Mouse (Mus musculus): ENCODE measurements at regions not wholly inside any gene's neighbourhood (a gene's known extent, or its start where the extent isn't known, plus 50 kb on each side); places are given as distances from the start of the nearest gene placed in this dataset.

GRCm38 (mm10) chr1:83755336-83755735 lies 347.3 kb upstream of the Sphkap start:
- Histone ChIP-seq H3K4me2 (no peak overlapping the region), H3K36me3 (no peaks in the 10 kb centered on the region), H3K9ac (no peak overlapping the region), H3K27ac (no peak overlapping the region), H3K4me3 (no peak overlapping the region), H3K9me3 (no peaks in the 10 kb centered on the region), H3K27me3 (no peaks in the 10 kb centered on the region), H3K4me1 (no peaks in the 10 kb centered on the region)
- ATAC-seq (ENCODE audit: insufficient number of reproducible peaks, insufficient read depth, low FRiP score, low TSS enrichment, low read depth), result no peak
- 86% methylated on average over 1 of the region's 1 CpGs for WGBS

- H3K4me3 ChIP-seq, result no peak overlapping the region
- H3K27me3 ChIP-seq, result no peaks in the 10 kb centered on the region
- no peak overlapping the region for H3K9ac ChIP-seq
- no peaks in the 10 kb centered on the region for H3K9me3 ChIP-seq
- no peaks in the 10 kb centered on the region for H3K4me1 ChIP-seq
- H3K4me2 ChIP-seq, result no peak overlapping the region
- 39% methylated on average over 4 of the region's 4 CpGs for WGBS
- ATAC-seq (ENCODE audit: insufficient number of reproducible peaks, insufficient read depth, low FRiP score, low TSS enrichment, low read depth), result no peak
- no peak overlapping the region for H3K27ac ChIP-seq
- no peaks in the 10 kb centered on the region for H3K36me3 ChIP-seq
These were observed 345.0 kb upstream of the Sphkap start for GRCm38 (mm10) chr1:83752976-83753375.

- H3K9ac ChIP-seq, result no peak overlapping the region
These were observed 341.0 kb upstream of the Sphkap start for GRCm38 (mm10) chr1:83748974-83749373.

GRCm38 (mm10) chr1:83748061-83748460 lies 340.1 kb upstream of the Sphkap start:
- Histone ChIP-seq H3K9me3 (no peaks in the 10 kb centered on the region), H3K4me1 (no peaks in the 10 kb centered on the region), H3K9ac (no peak overlapping the region), H3K4me2 (no peak overlapping the region), H3K27me3 (no peaks in the 10 kb centered on the region), H3K36me3 (no peaks in the 10 kb centered on the region), H3K4me3 (no peak overlapping the region), H3K27ac (no peak overlapping the region)
- 61% methylated on average over 3 of the region's 3 CpGs for WGBS
- ATAC-seq (ENCODE audit: insufficient number of reproducible peaks, insufficient read depth, low FRiP score, low TSS enrichment, low read depth), result no peak

More at GRCm38 (mm10) chr1:83748974-83749373, 341.0 kb upstream of the Sphkap start:
- H3K4me1 ChIP-seq, result no peaks in the 10 kb centered on the region
- 67% methylated on average over 4 of the region's 4 CpGs for WGBS
- ATAC-seq (ENCODE audit: insufficient number of reproducible peaks, insufficient read depth, low FRiP score, low TSS enrichment, low read depth), result no peak
- no peak overlapping the region for H3K4me2 ChIP-seq
- H3K9me3 ChIP-seq, result no peaks in the 10 kb centered on the region
- H3K27ac ChIP-seq, result no peak overlapping the region
- no peak overlapping the region for H3K4me3 ChIP-seq
- H3K36me3 ChIP-seq, result no peaks in the 10 kb centered on the region
- no peaks in the 10 kb centered on the region for H3K27me3 ChIP-seq

- no peak for ATAC-seq (ENCODE audit: insufficient number of reproducible peaks, insufficient read depth, low FRiP score, low TSS enrichment, low read depth)
- Histone ChIP-seq H3K4me2 (no peak overlapping the region), H3K4me1 (no peaks in the 10 kb centered on the region), H3K9me3 (peaks cover 2% of the 10 kb centered on the region; the same call in 1 of the 2 replicates), H3K27ac (no peak overlapping the region), H3K36me3 (no peaks in the 10 kb centered on the region), H3K9ac (no peak overlapping the region), H3K4me3 (no peak overlapping the region), H3K27me3 (no peaks in the 10 kb centered on the region)
- 84% methylated on average over 3 of the region's 3 CpGs for WGBS
These were observed 339.4 kb upstream of the Sphkap start for GRCm38 (mm10) chr1:83747412-83747811.

GRCm38 (mm10) chr1:83746036-83746435 lies 338.0 kb upstream of the Sphkap start:
- no peak overlapping the region for H3K9ac ChIP-seq
- H3K36me3 ChIP-seq, result no peaks in the 10 kb centered on the region
- H3K9me3 ChIP-seq, result peaks cover 2% of the 10 kb centered on the region; the same call in 1 of the 2 replicates
- no peak overlapping the region for H3K27ac ChIP-seq
- whole genome bisulfite sequencing, result 23% methylated on average over 6 of the region's 6 CpGs
- ATAC-seq (ENCODE audit: insufficient number of reproducible peaks, insufficient read depth, low FRiP score, low TSS enrichment, low read depth), result no peak
- no peaks in the 10 kb centered on the region for H3K27me3 ChIP-seq
- no peak overlapping the region for H3K4me3 ChIP-seq
- no peak overlapping the region for H3K4me2 ChIP-seq
- no peaks in the 10 kb centered on the region for H3K4me1 ChIP-seq

- no peak overlapping the region for H3K4me2 ChIP-seq
- H3K36me3 ChIP-seq, result no peaks in the 10 kb centered on the region
- no peak for ATAC-seq (ENCODE audit: insufficient number of reproducible peaks, insufficient read depth, low FRiP score, low TSS enrichment, low read depth)
- no peaks in the 10 kb centered on the region for H3K27me3 ChIP-seq
- no peak overlapping the region for H3K27ac ChIP-seq
- H3K9ac ChIP-seq, result no peak overlapping the region
- no peaks in the 10 kb centered on the region for H3K4me1 ChIP-seq
- 37% methylated on average over 2 of the region's 2 CpGs for WGBS
- no peaks in the 10 kb centered on the region for H3K9me3 ChIP-seq
- no peak overlapping the region for H3K4me3 ChIP-seq
These were observed 328.6 kb upstream of the Sphkap start for GRCm38 (mm10) chr1:83736428-83737117.

- 67% methylated on average over 1 of the region's 1 CpGs for WGBS
- Histone ChIP-seq H3K9me3 (no peaks in the 10 kb centered on the region), H3K27ac (no peak overlapping the region), H3K36me3 (no peaks in the 10 kb centered on the region), H3K9ac (no peak overlapping the region), H3K4me3 (no peak overlapping the region), H3K27me3 (no peaks in the 10 kb centered on the region), H3K4me1 (no peaks in the 10 kb centered on the region), H3K4me2 (no peak overlapping the region)
- no peak for ATAC-seq (ENCODE audit: insufficient number of reproducible peaks, insufficient read depth, low FRiP score, low TSS enrichment, low read depth)
These were observed 323.7 kb upstream of the Sphkap start for GRCm38 (mm10) chr1:83731682-83732081.

GRCm38 (mm10) chr1:83728810-83729209 lies 320.8 kb upstream of the Sphkap start:
- no peak overlapping the region for H3K4me2 ChIP-seq
- no peak for ATAC-seq (ENCODE audit: insufficient number of reproducible peaks, insufficient read depth, low FRiP score, low TSS enrichment, low read depth)
- WGBS, result 71% methylated on average over 6 of the region's 6 CpGs
- no peaks in the 10 kb centered on the region for H3K9me3 ChIP-seq
- no peak overlapping the region for H3K27ac ChIP-seq
- H3K36me3 ChIP-seq, result no peaks in the 10 kb centered on the region
- no peaks in the 10 kb centered on the region for H3K27me3 ChIP-seq
- H3K4me1 ChIP-seq, result no peaks in the 10 kb centered on the region
- no peak overlapping the region for H3K4me3 ChIP-seq
- no peak overlapping the region for H3K9ac ChIP-seq

- H3K36me3 ChIP-seq, result no peaks in the 10 kb centered on the region
- no peak overlapping the region for H3K4me2 ChIP-seq
- H3K27ac ChIP-seq, result no peak overlapping the region
- no peak overlapping the region for H3K9ac ChIP-seq
- no peaks in the 10 kb centered on the region for H3K9me3 ChIP-seq
- ATAC-seq (ENCODE audit: insufficient number of reproducible peaks, insufficient read depth, low FRiP score, low TSS enrichment, low read depth), result no peak
- H3K27me3 ChIP-seq, result no peaks in the 10 kb centered on the region
- no peak overlapping the region for H3K4me3 ChIP-seq
- 97% methylated on average over 4 of the region's 4 CpGs for WGBS
- H3K4me1 ChIP-seq, result no peaks in the 10 kb centered on the region
These were observed 319.9 kb upstream of the Sphkap start for GRCm38 (mm10) chr1:83727938-83728337.

- H3K4me3 ChIP-seq, result no peak overlapping the region
- H3K36me3 ChIP-seq, result no peaks in the 10 kb centered on the region
- no peak overlapping the region for H3K9ac ChIP-seq
- no peaks in the 10 kb centered on the region for H3K27me3 ChIP-seq
- no peak overlapping the region for H3K27ac ChIP-seq
- no peaks in the 10 kb centered on the region for H3K4me1 ChIP-seq
- H3K9me3 ChIP-seq, result no peaks in the 10 kb centered on the region
- no peak for ATAC-seq (ENCODE audit: insufficient number of reproducible peaks, insufficient read depth, low FRiP score, low TSS enrichment, low read depth)
- WGBS, result 85% methylated on average over 4 of the region's 4 CpGs
- H3K4me2 ChIP-seq, result no peak overlapping the region
These were observed 319.2 kb upstream of the Sphkap start for GRCm38 (mm10) chr1:83727215-83727614.

- no peak for ATAC-seq (ENCODE audit: insufficient number of reproducible peaks, insufficient read depth, low FRiP score, low TSS enrichment, low read depth)
These were observed 315.1 kb upstream of the Sphkap start for GRCm38 (mm10) chr1:83723096-83723495.

More at GRCm38 (mm10) chr1:83723096-83723495, 315.1 kb upstream of the Sphkap start:
- no peaks in the 10 kb centered on the region for H3K4me1 ChIP-seq
- no peaks in the 10 kb centered on the region for H3K9me3 ChIP-seq
- no peaks in the 10 kb centered on the region for H3K36me3 ChIP-seq
- H3K4me2 ChIP-seq, result no peak overlapping the region
- H3K4me3 ChIP-seq, result no peak overlapping the region
- 65% methylated on average over 1 of the region's 1 CpGs for WGBS
- H3K27me3 ChIP-seq, result no peaks in the 10 kb centered on the region
- H3K27ac ChIP-seq, result no peak overlapping the region
- no peak overlapping the region for H3K9ac ChIP-seq
